Mouse (Mus musculus): ENCODE measurements around the gene Ces1h. TPM values are rescaled to one million over a fixed set of nuclear protein-coding genes. Genes with fewer than 3 reads are reported as not detected.
A peak's percentile ranks its signal among the peaks of the same experiment; 100 is the strongest.
"Not testable (repeated sequence)": the region's sequence is repeated elsewhere in the genome, so short reads cannot be mapped to it uniquely, and the experiment has no call there.

Ces1h gene
- polyA plus RNA-seq (2015; fragmentation: Nextera tagmentation; extraction: Ambion mirVana) = not detected in 2 replicates

DNA sequence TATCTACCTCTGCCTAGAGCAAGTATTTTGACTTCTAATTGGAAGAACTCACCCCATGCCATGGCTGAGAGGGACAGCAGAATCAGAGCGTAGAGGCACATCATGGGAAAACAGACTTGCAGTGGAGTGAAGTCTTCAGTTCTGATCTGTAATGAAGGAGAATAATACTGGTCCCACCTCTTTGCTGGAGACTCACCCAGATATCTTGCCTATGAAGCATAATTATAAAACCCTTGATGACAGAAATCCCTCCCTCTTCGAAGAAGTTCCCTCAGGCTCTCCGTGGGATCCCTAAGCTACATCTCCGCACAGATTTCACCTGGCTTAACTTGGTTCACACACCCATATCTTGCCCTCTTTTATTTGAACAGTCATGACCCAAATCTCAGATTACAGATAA lies at the start of gene Ces1h:
Ces1h (minus strand) TSS at position 101 of the 400 bp plus-strand sequence.
- 85% methylated on average over 4 of the region's 4 CpGs for WGBS
- Histone ChIP-seq H3K4me3 (replicated peaks) (no peak within 1 kb of the TSS), H3K4me1 (no peaks in the 10 kb centered on the region), H3K9me3 (no peaks in the 10 kb centered on the region), H3K4me2 (no peak within 1 kb of the TSS), H3K27me3 (replicated peaks) (no peaks in the 10 kb centered on the region), H3K36me3 (no peaks in the 10 kb centered on the region), H3K27ac (no peak within 1 kb of the TSS), H3K9ac (no peak within 1 kb of the TSS)
- ATAC-seq (ENCODE audit: insufficient read depth, low FRiP score, low read depth) = no peak

DNA sequence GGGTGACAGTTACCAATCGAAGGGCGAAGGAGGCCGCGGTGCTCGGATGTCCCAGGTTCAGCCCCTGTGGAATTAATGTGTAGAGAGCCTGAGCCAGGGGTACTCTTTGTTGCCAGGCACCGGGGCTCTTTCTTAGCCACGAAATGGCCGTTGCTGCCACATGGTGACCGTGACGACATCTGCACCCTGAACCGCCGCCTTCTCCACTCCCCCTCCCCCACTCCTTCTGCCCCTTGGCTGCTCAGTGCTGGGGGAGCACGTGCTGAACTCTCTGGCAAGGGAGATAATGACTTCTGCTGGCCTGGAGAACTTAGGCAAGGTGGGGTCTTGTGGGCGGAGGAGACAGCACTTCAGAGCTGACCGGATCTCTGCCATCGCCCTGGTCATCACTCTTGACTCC lies 47.7 kb upstream of the Ces1h start:
- Histone ChIP-seq H3K4me3 (replicated peaks) (no peak overlapping the region), H3K9me3 (no peaks in the 10 kb centered on the region), H3K4me2 (no peak overlapping the region), H3K27me3 (replicated peaks) (no peaks in the 10 kb centered on the region; the same call in 1 of the 2 replicates), H3K4me1 (no peaks in the 10 kb centered on the region), H3K36me3 (no peaks in the 10 kb centered on the region), H3K9ac (no peak overlapping the region), H3K27ac (no peak overlapping the region)
- WGBS = 91% methylated on average over 16 of the region's 16 CpGs
- ATAC-seq (ENCODE audit: insufficient read depth, low FRiP score, low read depth) = no peak

- Histone ChIP-seq H3K36me3 (no peaks in the 10 kb centered on the region), H3K4me3 (replicated peaks) (no peak overlapping the region), H3K9ac (no peak overlapping the region), H3K27me3 (replicated peaks) (no peaks in the 10 kb centered on the region), H3K4me1 (no peaks in the 10 kb centered on the region), H3K9me3 (no peaks in the 10 kb centered on the region), H3K27ac (no peak overlapping the region), H3K4me2 (no peak overlapping the region)
- no peak for ATAC-seq (ENCODE audit: insufficient read depth, low FRiP score, low read depth)
- 69% methylated on average over 4 of the region's 4 CpGs for WGBS
Observed at GRCm38 (mm10) chr8:93415387-93415786, 35.9 kb upstream of the Ces1h start.

DNA sequence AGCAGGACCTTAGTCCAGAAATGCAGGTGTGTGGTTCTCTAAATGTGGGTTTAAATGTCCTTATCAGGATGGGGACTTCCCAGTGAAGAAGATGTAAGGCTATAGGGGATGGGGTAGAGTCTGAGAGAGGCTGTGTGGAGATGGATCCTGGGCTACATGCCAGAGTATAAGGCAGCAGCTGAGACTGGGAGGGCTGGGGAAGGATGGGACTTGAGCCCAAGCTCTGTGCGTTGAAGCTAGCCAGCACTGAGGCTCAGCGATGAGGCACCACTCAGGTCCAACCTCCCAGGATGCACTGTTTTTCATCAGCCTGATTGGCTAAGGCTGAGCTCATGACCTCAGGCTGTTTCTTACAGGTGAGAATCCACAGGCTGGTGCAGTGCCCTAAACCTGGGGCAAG lies 29.3 kb upstream of the Ces1h start:
- Histone ChIP-seq H3K9ac (no peak overlapping the region), H3K36me3 (no peaks in the 10 kb centered on the region), H3K4me1 (no peaks in the 10 kb centered on the region), H3K4me2 (no peak overlapping the region), H3K27me3 (replicated peaks) (no peaks in the 10 kb centered on the region), H3K4me3 (replicated peaks) (no peak overlapping the region), H3K27ac (no peak overlapping the region), H3K9me3 (no peaks in the 10 kb centered on the region)
- 68% methylated on average over 2 of the region's 2 CpGs for WGBS
- no peak for ATAC-seq (ENCODE audit: insufficient read depth, low FRiP score, low read depth)

GRCm38 (mm10) chr8:93399698-93400097 lies 20.2 kb upstream of the Ces1h start:
- H3K27me3 ChIP-seq (replicated peaks) = no peaks in the 10 kb centered on the region
- no peaks in the 10 kb centered on the region for H3K9me3 ChIP-seq
- ATAC-seq (ENCODE audit: insufficient read depth, low FRiP score, low read depth) = no peak
- 75% methylated on average over 2 of the region's 2 CpGs for WGBS
- no peak overlapping the region for H3K27ac ChIP-seq
- no peaks in the 10 kb centered on the region for H3K36me3 ChIP-seq
- no peak overlapping the region for H3K9ac ChIP-seq
- no peak overlapping the region for H3K4me3 ChIP-seq (replicated peaks)
- H3K4me1 ChIP-seq = no peaks in the 10 kb centered on the region
- no peak overlapping the region for H3K4me2 ChIP-seq

- 31% methylated on average over 1 of the region's 1 CpGs for WGBS
- no peak overlapping the region for H3K4me2 ChIP-seq
- no peaks in the 10 kb centered on the region for H3K9me3 ChIP-seq
- ATAC-seq (ENCODE audit: insufficient read depth, low FRiP score, low read depth) = no peak
- H3K4me3 ChIP-seq (replicated peaks) = no peak overlapping the region
- no peaks in the 10 kb centered on the region for H3K27me3 ChIP-seq (replicated peaks)
- no peaks in the 10 kb centered on the region for H3K4me1 ChIP-seq
- no peaks in the 10 kb centered on the region for H3K36me3 ChIP-seq
- H3K9ac ChIP-seq = no peak overlapping the region
- H3K27ac ChIP-seq = no peak overlapping the region
Observed at GRCm38 (mm10) chr8:93398044-93398443, 18.5 kb upstream of the Ces1h start.

DNA sequence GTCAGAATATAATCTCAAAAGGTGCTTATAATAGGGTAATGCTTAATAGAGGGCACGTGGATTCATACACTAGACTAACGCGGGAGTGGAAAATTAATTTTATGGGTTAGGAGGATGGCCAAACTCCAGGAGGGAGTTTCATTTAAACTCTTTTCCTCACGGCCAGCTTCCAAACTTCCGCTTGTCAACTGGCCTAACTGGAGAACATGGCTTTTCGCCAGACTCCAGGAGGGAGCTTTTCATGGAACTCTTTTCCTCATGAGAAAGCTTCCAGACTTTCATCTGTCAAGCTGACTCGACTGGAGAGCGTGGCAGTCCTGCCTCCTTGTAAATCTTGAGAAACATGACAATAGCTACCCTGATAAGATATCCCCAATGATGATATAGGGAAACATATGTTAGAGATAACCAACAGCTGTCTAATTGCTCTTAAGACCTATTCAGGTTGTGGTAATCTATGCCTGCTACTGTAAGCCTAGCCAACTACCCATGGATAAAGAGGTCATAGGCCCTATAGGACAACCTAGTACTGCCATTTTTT lies 14.6 kb upstream of the Ces1h start:
- not testable (repeated sequence) for H3K4me3 ChIP-seq (replicated peaks); H3K4me1 ChIP-seq; H3K9me3 ChIP-seq; H3K4me2 ChIP-seq; H3K27ac ChIP-seq; H3K36me3 ChIP-seq; ATAC-seq (ENCODE audit: insufficient read depth, low FRiP score, low read depth); H3K27me3 ChIP-seq (replicated peaks); H3K9ac ChIP-seq
- WGBS = 50% methylated on average over 8 of the region's 8 CpGs

- ATAC-seq (ENCODE audit: insufficient read depth, low FRiP score, low read depth) = no peak
- H3K9ac ChIP-seq = no peak overlapping the region
- H3K4me3 ChIP-seq (replicated peaks) = no peak overlapping the region
- H3K36me3 ChIP-seq = no peaks in the 10 kb centered on the region
- H3K9me3 ChIP-seq = no peaks in the 10 kb centered on the region
- no peak overlapping the region for H3K27ac ChIP-seq
- H3K4me2 ChIP-seq = no peak overlapping the region
- H3K4me1 ChIP-seq = no peaks in the 10 kb centered on the region
- no peaks in the 10 kb centered on the region for H3K27me3 ChIP-seq (replicated peaks)
- 47% methylated on average over 2 of the region's 2 CpGs for WGBS
Observed at GRCm38 (mm10) chr8:93369481-93369880, 10.0 kb downstream of the Ces1h start.

DNA sequence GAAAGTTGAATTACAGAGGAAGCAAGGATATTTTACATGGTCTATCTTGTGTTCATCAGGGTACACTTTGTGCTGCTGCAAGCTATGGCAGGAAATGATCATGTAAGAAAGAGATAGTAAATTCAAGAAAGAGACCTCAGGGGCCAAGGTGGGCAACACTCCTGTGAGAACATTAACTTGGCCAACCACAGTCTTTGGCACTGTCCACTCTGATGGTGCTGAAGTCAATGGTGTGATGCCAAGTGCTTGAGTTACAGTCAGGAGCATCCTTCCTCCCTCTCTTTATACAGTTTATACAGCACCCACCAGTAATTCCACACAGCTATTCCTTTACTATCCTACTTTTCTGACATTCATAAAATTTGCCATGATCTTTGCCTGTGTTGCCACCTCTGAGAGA lies 19.4 kb downstream of the Ces1h start:
- no peak overlapping the region for H3K4me2 ChIP-seq
- no peaks in the 10 kb centered on the region for H3K9me3 ChIP-seq
- no peak overlapping the region for H3K27ac ChIP-seq
- H3K4me1 ChIP-seq = no peaks in the 10 kb centered on the region
- H3K9ac ChIP-seq = no peak overlapping the region
- H3K4me3 ChIP-seq (replicated peaks) = no peak overlapping the region
- no peaks in the 10 kb centered on the region for H3K27me3 ChIP-seq (replicated peaks)
- H3K36me3 ChIP-seq = no peaks in the 10 kb centered on the region
- ATAC-seq (ENCODE audit: insufficient read depth, low FRiP score, low read depth) = no peak

GRCm38 (mm10) chr8:93339531-93339930 lies 40.0 kb downstream of the Ces1h start:
- no peak overlapping the region for H3K9ac ChIP-seq
- no peak overlapping the region for H3K4me3 ChIP-seq (replicated peaks)
- no peaks in the 10 kb centered on the region for H3K27me3 ChIP-seq (replicated peaks)
- H3K27ac ChIP-seq = no peak overlapping the region
- WGBS = 81% methylated on average over 2 of the region's 2 CpGs
- no peak overlapping the region for H3K4me2 ChIP-seq
- no peaks in the 10 kb centered on the region for H3K9me3 ChIP-seq
- H3K4me1 ChIP-seq = no peaks in the 10 kb centered on the region
- ATAC-seq (ENCODE audit: insufficient read depth, low FRiP score, low read depth) = no peak
- no peaks in the 10 kb centered on the region for H3K36me3 ChIP-seq

- H3K9ac ChIP-seq = no peak within 1 kb of the TSS
- H3K27me3 ChIP-seq (replicated peaks) = no peaks in the 10 kb centered on the region
- no peak within 1 kb of the TSS for H3K4me2 ChIP-seq
- 21% methylated on average over 3 of the region's 3 CpGs for WGBS
- no peaks in the 10 kb centered on the region for H3K36me3 ChIP-seq
- no peak within 1 kb of the TSS for H3K4me3 ChIP-seq (replicated peaks)
- ATAC-seq (ENCODE audit: insufficient read depth, low FRiP score, low read depth) = no peak
- no peak within 1 kb of the TSS for H3K27ac ChIP-seq
- H3K9me3 ChIP-seq = no peaks in the 10 kb centered on the region
- H3K4me1 ChIP-seq = no peaks in the 10 kb centered on the region
Observed at GRCm38 (mm10) chr8:93337207-93337606, 42.3 kb downstream of the Ces1h start, which contains the start of gene Ces1g. Ces1g (minus strand) TSS chr8:93337308.

GRCm38 (mm10) chr8:93332703-93333102 lies 46.8 kb downstream of the Ces1h start:
- peak overlapping the region; percentile 48; the same call in 1 of the 2 replicates for H3K27ac ChIP-seq
- no peak overlapping the region for H3K9ac ChIP-seq
- no peaks in the 10 kb centered on the region for H3K36me3 ChIP-seq
- no peaks in the 10 kb centered on the region for H3K27me3 ChIP-seq (replicated peaks)
- peak; percentile 91 for ATAC-seq (ENCODE audit: insufficient read depth, low FRiP score, low read depth)
- no peak overlapping the region for H3K4me2 ChIP-seq
- WGBS = 61% methylated on average over 1 of the region's 1 CpGs
- H3K4me3 ChIP-seq (replicated peaks) = no peak overlapping the region
- H3K4me1 ChIP-seq = no peaks in the 10 kb centered on the region
- H3K9me3 ChIP-seq = no peaks in the 10 kb centered on the region

GRCm38 (mm10) chr8:93331151-93331550 lies 48.4 kb downstream of the Ces1h start:
- 86% methylated on average over 2 of the region's 2 CpGs for WGBS
- H3K4me2 ChIP-seq = no peak overlapping the region
- H3K27me3 ChIP-seq (replicated peaks) = no peaks in the 10 kb centered on the region
- H3K9me3 ChIP-seq = no peaks in the 10 kb centered on the region
- no peak overlapping the region for H3K9ac ChIP-seq
- no peaks in the 10 kb centered on the region for H3K36me3 ChIP-seq
- no peak overlapping the region for H3K4me3 ChIP-seq (replicated peaks)
- ATAC-seq (ENCODE audit: insufficient read depth, low FRiP score, low read depth) = no peak
- H3K4me1 ChIP-seq = no peaks in the 10 kb centered on the region
- no peak overlapping the region for H3K27ac ChIP-seq
